Mouse (Mus musculus): ENCODE measurements at regions not wholly inside any gene's neighbourhood (a gene's known extent, or its start where the extent isn't known, plus 50 kb on each side); places are given as distances from the start of the nearest gene placed in this dataset.
A peak's percentile ranks its signal among the peaks of the same experiment; 100 is the strongest.

DNA sequence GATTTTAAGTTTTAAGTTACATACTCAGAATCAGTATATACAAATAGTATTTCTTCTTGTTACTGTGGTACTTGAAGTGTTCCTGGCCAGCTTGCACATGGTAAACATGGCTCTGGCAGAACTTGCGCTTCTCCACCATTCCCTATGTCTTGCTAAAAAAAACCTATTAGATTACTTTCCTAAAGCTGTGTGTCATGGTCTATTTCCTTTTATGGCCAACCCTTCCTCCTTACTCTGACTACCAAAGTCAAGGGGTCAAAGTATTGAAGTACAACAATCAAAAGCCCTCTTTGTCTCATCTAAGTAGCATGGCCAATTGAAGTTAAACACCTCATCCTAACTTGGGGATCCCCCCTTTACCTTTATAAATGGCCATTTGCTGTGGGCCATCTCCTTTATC is 223.6 kb upstream of the 2610001J05Rik start:
- H3K9me3 ChIP-seq (replicated peaks; ENCODE audit: low read length): no peaks in the 10 kb centered on the region
- no peak overlapping the region for H3K4me3 ChIP-seq (replicated peaks; ENCODE audit: low read depth, low read length)
- TF ChIP-seq CTCF (IDR thresholded peaks at IDR 0.05; ENCODE audit: low read depth): no peak
- DNase-seq (ENCODE audit: low spot score): peak; percentile 28
- H3K27ac ChIP-seq: no peak overlapping the region
- no peak overlapping the region for H3K9ac ChIP-seq (ENCODE audit: low read depth, low read length)
- no peak overlapping the region for H3K4me2 ChIP-seq (ENCODE audit: low read length)
- H3K4me1 ChIP-seq (replicated peaks; ENCODE audit: insufficient read depth, low read length): no peaks in the 10 kb centered on the region
- no peaks in the 10 kb centered on the region for H3K27me3 ChIP-seq (ENCODE audit: insufficient read depth, low read length)
- no peak for ATAC-seq (replicated peaks; ENCODE audit: low FRiP score, low read depth)
- 51% methylated on average over 1 of the region's 1 CpGs for WGBS
- no peaks in the 10 kb centered on the region for H3K36me3 ChIP-seq (ENCODE audit: insufficient read depth, low read length)

DNA sequence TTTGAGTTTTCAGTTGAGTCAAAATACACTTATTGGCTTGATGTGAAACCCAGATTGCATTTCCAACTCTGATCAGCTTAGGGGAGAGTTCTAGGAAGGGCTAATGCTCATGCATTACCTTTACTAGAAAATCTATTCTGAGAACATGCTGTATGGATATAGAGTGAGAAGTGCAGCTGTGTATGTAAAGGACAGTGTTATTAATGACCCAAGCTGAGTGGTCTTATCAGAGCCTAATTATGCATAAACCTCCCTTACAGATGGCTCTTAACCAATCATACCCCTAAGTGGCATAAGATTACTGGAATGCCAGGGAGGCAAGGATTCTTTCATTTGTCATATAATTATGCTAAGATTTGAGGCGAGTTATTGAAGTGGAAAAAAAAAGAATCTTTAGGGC is 210.6 kb upstream of the 2610001J05Rik start:
- H3K9ac ChIP-seq (ENCODE audit: low read depth, low read length): no peak overlapping the region
- no peak overlapping the region for H3K4me2 ChIP-seq (ENCODE audit: low read length)
- no peak overlapping the region for H3K27ac ChIP-seq
- ATAC-seq (replicated peaks; ENCODE audit: low FRiP score, low read depth) (no peak), DNase-seq (ENCODE audit: low spot score) (no peak)
- H3K27me3 ChIP-seq (ENCODE audit: insufficient read depth, low read length): no peaks in the 10 kb centered on the region
- H3K4me1 ChIP-seq (replicated peaks; ENCODE audit: insufficient read depth, low read length): no peaks in the 10 kb centered on the region
- 59% methylated on average over 1 of the region's 1 CpGs for WGBS
- no peak overlapping the region for H3K4me3 ChIP-seq (replicated peaks; ENCODE audit: low read depth, low read length)
- H3K36me3 ChIP-seq (ENCODE audit: insufficient read depth, low read length): no peaks in the 10 kb centered on the region
- no peaks in the 10 kb centered on the region for H3K9me3 ChIP-seq (replicated peaks; ENCODE audit: low read length)
- TF ChIP-seq CTCF (IDR thresholded peaks at IDR 0.05; ENCODE audit: low read depth): no peak

DNA sequence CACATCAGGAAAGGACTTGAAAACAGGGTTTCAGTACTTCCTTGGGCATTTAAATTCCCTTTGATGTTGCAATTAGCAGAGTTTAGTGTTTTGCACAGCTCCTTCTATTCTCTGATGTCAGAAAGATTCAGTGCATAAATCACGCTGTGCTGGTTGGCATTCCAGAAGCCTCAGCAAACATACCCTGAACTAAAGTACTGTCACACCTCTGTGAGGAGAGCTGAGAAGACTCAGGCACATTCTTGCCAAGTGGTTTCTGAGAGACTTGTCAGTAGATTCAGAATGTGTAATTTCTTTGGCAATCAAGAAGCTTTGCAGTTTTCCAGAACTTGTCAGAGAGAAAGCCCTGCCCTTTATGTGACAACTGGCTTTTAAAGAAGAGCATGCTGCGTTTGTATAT is 192.4 kb upstream of the 2610001J05Rik start:
- WGBS: 69% methylated on average over 2 of the region's 2 CpGs
- DNase-seq (ENCODE audit: low spot score) (no peak), ATAC-seq (replicated peaks; ENCODE audit: low FRiP score, low read depth) (no peak)
- Histone ChIP-seq H3K4me2 (ENCODE audit: low read length) (no peak overlapping the region), H3K9me3 (replicated peaks; ENCODE audit: low read length) (no peaks in the 10 kb centered on the region), H3K4me3 (replicated peaks; ENCODE audit: low read depth, low read length) (no peak overlapping the region), H3K27ac (no peak overlapping the region), H3K36me3 (ENCODE audit: insufficient read depth, low read length) (no peaks in the 10 kb centered on the region), H3K27me3 (ENCODE audit: insufficient read depth, low read length) (no peaks in the 10 kb centered on the region), H3K9ac (ENCODE audit: low read depth, low read length) (no peak overlapping the region), H3K4me1 (replicated peaks; ENCODE audit: insufficient read depth, low read length) (no peaks in the 10 kb centered on the region)
- TF ChIP-seq CTCF (IDR thresholded peaks at IDR 0.05; ENCODE audit: low read depth): no peak

DNA sequence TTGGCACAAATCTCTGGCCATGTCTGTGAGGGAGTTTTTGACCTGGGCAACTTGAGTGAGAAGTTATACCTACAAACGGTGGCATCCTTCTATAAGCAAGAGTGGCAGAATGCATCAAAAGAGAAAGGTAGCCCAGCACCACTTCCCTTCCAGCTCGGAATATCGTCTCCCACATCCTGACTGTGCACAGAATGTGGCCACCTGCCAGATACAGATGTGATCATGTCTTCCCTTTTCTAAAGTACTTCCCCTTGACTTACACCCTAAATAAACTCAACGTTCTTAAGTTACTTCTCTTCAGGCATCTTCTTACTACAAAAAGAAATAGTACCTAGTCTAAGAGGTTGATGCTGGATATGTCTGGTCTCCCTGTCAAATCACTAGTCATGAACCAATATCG is 175.2 kb upstream of the 2610001J05Rik start:
- no peaks in the 10 kb centered on the region for H3K9me3 ChIP-seq (replicated peaks; ENCODE audit: low read length)
- H3K27ac ChIP-seq: no peak overlapping the region
- no peak overlapping the region for H3K4me2 ChIP-seq (ENCODE audit: low read length)
- H3K36me3 ChIP-seq (ENCODE audit: insufficient read depth, low read length): no peaks in the 10 kb centered on the region
- TF ChIP-seq CTCF (IDR thresholded peaks at IDR 0.05; ENCODE audit: low read depth): no peak
- WGBS: 76% methylated on average over 5 of the region's 5 CpGs
- DNase-seq (ENCODE audit: low spot score) (no peak), ATAC-seq (replicated peaks; ENCODE audit: low FRiP score, low read depth) (no peak)
- no peak overlapping the region for H3K4me3 ChIP-seq (replicated peaks; ENCODE audit: low read depth, low read length)
- H3K4me1 ChIP-seq (replicated peaks; ENCODE audit: insufficient read depth, low read length): no peaks in the 10 kb centered on the region
- H3K27me3 ChIP-seq (ENCODE audit: insufficient read depth, low read length): no peaks in the 10 kb centered on the region
- no peak overlapping the region for H3K9ac ChIP-seq (ENCODE audit: low read depth, low read length)

DNA sequence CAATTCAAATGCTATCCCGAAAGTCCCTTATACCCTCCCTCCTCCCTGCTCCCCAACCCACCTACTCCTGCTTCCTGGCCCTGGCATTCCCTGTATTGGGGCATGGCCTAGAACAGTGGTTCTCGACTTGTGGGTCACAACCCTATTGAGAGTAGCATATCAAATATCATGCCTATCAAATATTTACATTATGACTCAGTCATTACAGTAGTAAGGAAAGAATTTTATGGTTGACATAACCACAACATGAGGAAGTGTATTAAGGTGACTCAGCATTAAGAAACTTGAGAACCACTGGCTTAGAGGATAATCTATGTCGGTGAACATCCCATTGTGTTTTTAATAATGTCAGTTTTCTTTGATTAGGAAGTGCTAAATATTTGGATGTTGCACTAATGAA is 173.3 kb upstream of the 2610001J05Rik start:
- ATAC-seq (replicated peaks; ENCODE audit: low FRiP score, low read depth) (no peak), DNase-seq (ENCODE audit: low spot score) (no peak)
- H3K36me3 ChIP-seq (ENCODE audit: insufficient read depth, low read length): no peaks in the 10 kb centered on the region
- WGBS: 69% methylated on average over 3 of the region's 3 CpGs
- no peaks in the 10 kb centered on the region for H3K9me3 ChIP-seq (replicated peaks; ENCODE audit: low read length)
- H3K4me1 ChIP-seq (replicated peaks; ENCODE audit: insufficient read depth, low read length): no peaks in the 10 kb centered on the region
- H3K4me3 ChIP-seq (replicated peaks; ENCODE audit: low read depth, low read length): no peak overlapping the region
- TF ChIP-seq CTCF (IDR thresholded peaks at IDR 0.05; ENCODE audit: low read depth): no peak
- no peak overlapping the region for H3K27ac ChIP-seq
- H3K27me3 ChIP-seq (ENCODE audit: insufficient read depth, low read length): no peaks in the 10 kb centered on the region
- H3K9ac ChIP-seq (ENCODE audit: low read depth, low read length): no peak overlapping the region
- no peak overlapping the region for H3K4me2 ChIP-seq (ENCODE audit: low read length)

DNA sequence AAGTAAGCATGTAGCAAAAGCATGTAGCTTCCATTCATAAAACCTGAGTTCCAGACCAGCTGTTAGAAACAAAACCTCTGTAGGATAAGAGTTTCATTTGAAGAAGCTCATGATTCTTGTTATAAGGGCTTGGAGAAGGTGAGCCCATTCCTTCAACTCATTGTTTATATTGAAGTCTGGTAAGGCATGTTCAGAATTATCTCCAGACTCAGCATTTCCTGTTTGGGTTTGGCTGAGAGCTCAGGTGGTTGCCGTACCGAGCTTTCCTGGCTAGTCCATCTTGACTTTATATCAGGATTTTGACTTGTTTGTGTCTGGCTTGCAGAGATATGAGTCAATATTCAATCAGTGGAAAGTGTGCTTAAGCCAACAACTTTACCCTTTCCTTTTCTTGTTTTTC is 154.6 kb upstream of the 2610001J05Rik start:
- H3K36me3 ChIP-seq (ENCODE audit: insufficient read depth, low read length): no peaks in the 10 kb centered on the region
- no peak for DNase-seq (ENCODE audit: low spot score)
- H3K27ac ChIP-seq: no peak overlapping the region
- ATAC-seq (replicated peaks; ENCODE audit: low FRiP score, low read depth): no peak
- no peak overlapping the region for H3K4me2 ChIP-seq (ENCODE audit: low read length)
- H3K27me3 ChIP-seq (ENCODE audit: insufficient read depth, low read length): no peaks in the 10 kb centered on the region
- H3K4me3 ChIP-seq (replicated peaks; ENCODE audit: low read depth, low read length): no peak overlapping the region
- no peak for TF ChIP-seq CTCF (IDR thresholded peaks at IDR 0.05; ENCODE audit: low read depth)
- no peaks in the 10 kb centered on the region for H3K9me3 ChIP-seq (replicated peaks; ENCODE audit: low read length)
- no peaks in the 10 kb centered on the region for H3K4me1 ChIP-seq (replicated peaks; ENCODE audit: insufficient read depth, low read length)
- no peak overlapping the region for H3K9ac ChIP-seq (ENCODE audit: low read depth, low read length)
- 78% methylated on average over 2 of the region's 2 CpGs for WGBS

DNA sequence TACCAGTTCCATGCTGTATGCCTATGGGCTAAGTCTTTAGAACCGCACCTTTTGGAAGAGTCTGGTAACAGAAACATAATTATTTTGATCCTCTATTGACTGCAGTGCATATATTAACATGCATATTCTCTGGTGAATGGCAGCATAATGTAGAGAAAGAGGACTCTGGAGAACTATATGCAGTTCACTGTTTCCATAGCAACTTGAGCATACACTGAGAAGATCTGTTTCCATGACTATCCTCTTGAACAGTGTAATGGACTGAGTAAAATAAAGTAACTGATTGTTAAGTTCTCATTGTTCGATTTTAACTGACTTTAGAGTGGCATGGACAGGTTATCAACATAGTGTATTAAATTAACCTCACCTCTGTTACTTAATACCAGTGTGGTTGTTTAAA is 147.6 kb upstream of the 2610001J05Rik start:
- Histone ChIP-seq H3K27ac (no peak overlapping the region), H3K36me3 (ENCODE audit: insufficient read depth, low read length) (no peaks in the 10 kb centered on the region), H3K27me3 (ENCODE audit: insufficient read depth, low read length) (no peaks in the 10 kb centered on the region), H3K4me2 (ENCODE audit: low read length) (no peak overlapping the region), H3K9me3 (replicated peaks; ENCODE audit: low read length) (no peaks in the 10 kb centered on the region), H3K4me3 (replicated peaks; ENCODE audit: low read depth, low read length) (no peak overlapping the region), H3K4me1 (replicated peaks; ENCODE audit: insufficient read depth, low read length) (no peaks in the 10 kb centered on the region), H3K9ac (ENCODE audit: low read depth, low read length) (no peak overlapping the region)
- DNase-seq (ENCODE audit: low spot score): no peak
- TF ChIP-seq CTCF (IDR thresholded peaks at IDR 0.05; ENCODE audit: low read depth): no peak
- WGBS: 84% methylated on average over 2 of the region's 2 CpGs
- ATAC-seq (replicated peaks; ENCODE audit: low FRiP score, low read depth): no peak
